Mouse (Mus musculus) liver, adult 2 months (tissue): ENCODE data around the gene Pip4k2c.

ENCODE experiments used
- CTCF ChIP-seq: fragments of 200-500 bp; IDR thresholded peaks from 2 replicates; pipeline ENCODE4 v1.5.1; 2011; ENCODE audit warnings: low read depth, low read length, control low read depth
- POLR2A ChIP-seq: fragments of 200-500 bp; IDR thresholded peaks from 2 replicates; pipeline ENCODE4 v1.6.1; 2011; ENCODE audit warnings: low read length, control low read depth; ENCODE audit not compliant: insufficient read depth; ENCODE audit errors: extremely low read depth

DNA sequence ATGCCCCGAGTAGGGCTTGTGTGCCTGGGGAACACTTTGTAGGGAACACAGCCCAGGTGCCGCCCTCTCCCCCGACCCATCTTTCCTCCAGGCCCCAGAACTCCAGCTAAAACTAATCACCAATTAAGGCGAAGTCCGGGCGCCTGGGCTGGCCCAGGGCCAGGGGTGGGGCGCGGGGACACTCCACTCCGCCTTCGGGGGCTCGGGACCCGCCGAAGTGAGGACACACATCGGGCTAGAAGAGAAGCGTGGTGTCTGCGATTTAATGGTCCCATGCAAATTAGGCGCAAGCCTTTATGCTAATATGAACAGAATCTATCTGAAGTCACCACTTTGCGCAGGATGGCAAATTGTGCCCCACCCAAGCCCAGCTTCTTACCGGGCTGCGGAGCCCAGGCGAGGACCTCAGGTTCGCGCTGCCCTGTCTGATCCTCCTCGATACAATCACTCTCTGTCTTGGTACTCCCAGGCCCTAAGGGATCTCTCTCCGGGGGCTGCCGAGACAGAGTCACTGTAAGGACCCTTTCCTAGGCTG lies 22.2 kb downstream of the Pip4k2c start:
- TF ChIP-seq CTCF: no peak
- TF ChIP-seq POLR2A: no peak
